Mouse (Mus musculus) lung, postnatal 0 days (tissue): ENCODE data around the gene Abcb8.

ENCODE experiments used
- CTCF ChIP-seq: IDR thresholded peaks from 2 replicates; pipeline ENCODE4 v1.5.1; 2016; ENCODE audit warnings: antibody characterized with exemption, mild to moderate bottlenecking
- EP300 ChIP-seq: IDR thresholded peaks from 2 replicates; pipeline ENCODE4 v1.6.1; 2016; ENCODE audit warnings: antibody characterized with exemption, mild to moderate bottlenecking, control low read depth

DNA sequence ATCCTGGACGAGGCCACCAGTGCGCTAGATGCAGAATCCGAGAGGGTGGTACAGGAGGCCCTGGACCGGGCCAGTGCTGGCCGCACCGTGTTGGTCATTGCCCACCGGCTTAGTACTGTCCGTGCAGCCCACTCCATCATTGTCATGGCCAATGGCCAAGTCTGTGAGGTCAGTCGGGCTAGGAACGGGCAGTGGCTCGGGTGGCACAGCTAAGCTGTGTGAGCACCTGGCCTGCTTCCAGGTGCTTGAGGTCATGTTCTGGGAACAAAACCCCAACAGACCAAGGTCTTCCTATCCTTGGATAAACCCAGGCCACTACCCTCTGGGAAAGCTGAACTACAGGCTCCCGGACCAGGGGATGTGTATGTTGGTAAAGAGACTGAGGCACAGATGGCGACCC is 15.2 kb downstream of the Abcb8 start:
- TF ChIP-seq CTCF (no peak), EP300 (no peak)
